In the genomic region with DNA sequence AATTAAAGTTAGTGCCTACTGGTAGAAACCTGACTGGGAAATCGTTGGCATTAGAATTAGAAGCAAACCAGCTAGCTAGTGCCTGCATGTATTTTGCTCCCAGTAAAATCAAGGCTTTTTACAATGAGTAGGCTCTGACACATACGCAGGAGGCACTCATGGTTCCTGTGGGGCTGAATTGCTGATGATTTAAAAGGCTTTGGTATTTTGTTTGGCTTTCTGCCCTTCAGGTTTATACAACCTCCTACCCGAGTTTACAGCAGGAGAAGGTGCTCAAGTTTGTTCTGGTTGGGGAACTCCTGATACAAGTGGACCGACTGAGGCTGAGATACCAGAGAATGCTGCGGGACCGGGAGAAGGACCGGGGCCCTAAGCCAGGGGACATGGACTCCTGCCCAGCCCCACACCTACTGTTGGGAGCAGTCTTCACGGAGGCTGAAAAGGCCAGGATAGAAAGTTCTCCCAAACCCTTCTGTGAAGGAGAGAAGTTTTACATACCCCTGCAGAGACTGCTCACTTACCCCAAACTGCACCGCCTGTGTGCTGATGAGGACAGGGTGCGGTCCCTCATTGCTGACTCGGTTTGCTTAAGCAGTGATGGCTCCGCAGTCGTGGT, we compare ENCODE assay signal across 24 mouse cellular contexts. TPM values are rescaled to one million over a fixed set of nuclear protein-coding genes. Genes with fewer than 3 reads are reported as not detected.
A peak's percentile ranks its signal among the peaks of the same experiment; 100 is the strongest.
DNase-seq lines count a peak whose midpoint lies in the region; ATAC-seq and TF ChIP-seq lines count a peak whose summit lies in the region.
"Had no signal": no experiment of that assay in that cellular context is flagged by ENCODE, and none has a peak within 500 bp of the region (broad histone marks: within the 10 kb centered on the region; RNA-seq: fewer than 3 reads in every experiment).

No protein-coding gene starts in this region.

- H3K9ac ChIP-seq in liver, postnatal 0 days (replicated peaks): no peak overlapping the region
- no peak overlapping the region for H3K9ac ChIP-seq in neural tube, embryonic 15.5 days (replicated peaks)
- H3K9ac ChIP-seq: embryonic facial prominence, embryonic 13.5 days; forebrain, embryonic 15.5 days; liver, embryonic 12.5 days had no signal

- ATAC-seq in liver, postnatal 0 days: no peak
- no peak for ATAC-seq in neural tube, embryonic 15.5 days (ENCODE audit: low FRiP score)
- ATAC-seq: forebrain, embryonic 15.5 days; liver, embryonic 12.5 days had no signal

- H3K27ac ChIP-seq in liver, postnatal 0 days (ENCODE audit: low read depth): no peak overlapping the region
- H3K27ac ChIP-seq in neural tube, embryonic 15.5 days (replicated peaks): no peak overlapping the region
- H3K27ac ChIP-seq: embryonic facial prominence, embryonic 13.5 days; forebrain, embryonic 15.5 days; liver, embryonic 12.5 days had no signal

- no peaks in the 10 kb centered on the region for H3K9me3 ChIP-seq in liver, postnatal 0 days (ENCODE audit: low read length)
- H3K9me3 ChIP-seq in neural tube, embryonic 15.5 days (replicated peaks): no peaks in the 10 kb centered on the region
- H3K9me3 ChIP-seq: embryonic facial prominence, embryonic 13.5 days; forebrain, embryonic 15.5 days; liver, embryonic 12.5 days had no signal

- no peaks in the 10 kb centered on the region for H3K4me1 ChIP-seq in liver, postnatal 0 days (ENCODE audit: insufficient read depth)
- H3K4me1 ChIP-seq in neural tube, embryonic 15.5 days: peaks cover 16% of the 10 kb centered on the region
- H3K4me1 ChIP-seq: liver, embryonic 12.5 days had no signal

- TF ChIP-seq CTCF in liver, postnatal 0 days (IDR thresholded peaks at IDR 0.05; ENCODE audit: low read depth): no peak

- WGBS in liver, postnatal 0 days (ENCODE audit: insufficient replicate concordance): 70% methylated on average over 13 of the region's 13 CpGs
- WGBS in neural tube, embryonic 15.5 days: 72% methylated on average over 13 of the region's 13 CpGs

- TF ChIP-seq EP300 in liver, postnatal 0 days (IDR thresholded peaks at IDR 0.05; ENCODE audit: low read depth): no peak

- DNase-seq in heart, adult 11 months: peak; percentile 84
- DNase-seq in heart, adult 18-20 months: no peak
- peak; percentile 11 to 27 for DNase-seq in kidney, postnatal 36 days
- DNase-seq in kidney, postnatal 10 days: no peak
- peak; percentile 12 for DNase-seq in thymus, postnatal 4 days
- DNase-seq in thymus, postnatal 10 days (ENCODE audit: low spot score in 2 of 2): no peak
- DNase-seq in liver, postnatal 0 days: no peak
- DNase-seq: B cell, adult 2 months; cerebellum, adult 8-10 months; gastrocnemius, postnatal 14 days; right cerebral cortex, postnatal 4 days; thymus, postnatal 36 days had no signal

- H3K4me2 ChIP-seq in liver, postnatal 0 days (ENCODE audit: low read depth, low read length): no peak overlapping the region
- no peak overlapping the region for H3K4me2 ChIP-seq in neural tube, embryonic 15.5 days
- H3K4me2 ChIP-seq: embryonic facial prominence, embryonic 13.5 days; forebrain, embryonic 15.5 days; liver, embryonic 12.5 days had no signal

- no peaks in the 10 kb centered on the region for H3K27me3 ChIP-seq in liver, postnatal 0 days (ENCODE audit: insufficient read depth, low read length)
- H3K27me3 ChIP-seq in neural tube, embryonic 15.5 days (replicated peaks): no peaks in the 10 kb centered on the region
- H3K27me3 ChIP-seq: embryonic facial prominence, embryonic 13.5 days; forebrain, embryonic 15.5 days; liver, embryonic 12.5 days had no signal

- no peaks in the 10 kb centered on the region for H3K36me3 ChIP-seq in liver, postnatal 0 days (replicated peaks; ENCODE audit: insufficient read depth, low read length)
- no peaks in the 10 kb centered on the region for H3K36me3 ChIP-seq in neural tube, embryonic 15.5 days
- H3K36me3 ChIP-seq: embryonic facial prominence, embryonic 13.5 days; forebrain, embryonic 15.5 days; liver, embryonic 12.5 days had no signal

- H3K4me3 ChIP-seq in liver, postnatal 0 days (ENCODE audit: low read depth, low read length): no peak overlapping the region
- H3K4me3 ChIP-seq in neural tube, embryonic 15.5 days (replicated peaks): no peak overlapping the region
- H3K4me3 ChIP-seq: embryonic facial prominence, embryonic 13.5 days; forebrain, embryonic 15.5 days; liver, embryonic 12.5 days had no signal

RNA-seq across cellular contexts. Expression of gene Gm9857, which starts 19.5 kb away (rescaled TPM):
- not detected for total RNA-seq in heart, adult 18-20 months (2021)
- polyA plus RNA-seq in liver, postnatal 0 days (2015; fragmentation: Nextera tagmentation; extraction: Ambion mirVana): not detected in 2 replicates
- polyA plus RNA-seq in neural tube, embryonic 15.5 days (2015; fragmentation: Nextera tagmentation; extraction: Ambion mirVana): not detected in 2 replicates
- total RNA-seq: adrenal gland, adult 18-20 months; gastrocnemius, postnatal 14 days; hematopoietic stem cell, adult 5-6 weeks; layer of hippocampus, postnatal 10 days; left cerebral cortex, adult 8-10 months had no signal
- polyA plus RNA-seq: embryonic facial prominence, embryonic 13.5 days; heart, embryonic 16.5 days; limb, embryonic 11.5 days; liver, embryonic 12.5 days; lung, embryonic 16.5 days; stomach, embryonic 16.5 days had no signal

RNA-seq across cellular contexts. Expression of gene Henmt1, which starts 20.1 kb away (rescaled TPM):
- not detected for total RNA-seq in heart, adult 18-20 months (2021)
- polyA plus RNA-seq in liver, postnatal 0 days (2015; fragmentation: Nextera tagmentation; extraction: Ambion mirVana): not detected in 2 replicates
- polyA plus RNA-seq in neural tube, embryonic 15.5 days (2015; fragmentation: Nextera tagmentation; extraction: Ambion mirVana): 2.3 and 2.9 TPM in 2 replicates
- total RNA-seq: adrenal gland, adult 18-20 months; gastrocnemius, postnatal 14 days had no signal

RNA-seq across cellular contexts. Expression of gene Prpf38b, which starts 48.3 kb away (rescaled TPM):
- total RNA-seq in heart, adult 18-20 months (2021): 10 to 100 TPM; 16.7 to 19.3 TPM
- polyA plus RNA-seq in liver, postnatal 0 days (2015; fragmentation: Nextera tagmentation; extraction: Ambion mirVana): 21.5 and 23.9 TPM in 2 replicates
- 50.4 and 55.3 TPM in 2 replicates for polyA plus RNA-seq in neural tube, embryonic 15.5 days (2015; fragmentation: Nextera tagmentation; extraction: Ambion mirVana)

Comparison
In these comparisons a context has a peak if more than half of its experiments do, and no peak if none do; other contexts are left out.
1. DNase-seq: peak in heart, adult 11 months (single experiment), kidney, postnatal 36 days (2 of 2) and thymus, postnatal 4 days (single experiment); none in heart, adult 18-20 months (0 of 2), kidney, postnatal 10 days (single experiment), thymus, postnatal 10 days (0 of 2) and liver, postnatal 0 days (single experiment).